Mouse (Mus musculus) embryonic fibroblast, embryonic 13.5 days (primary cell): ENCODE data around the gene 1700019D03Rik.

Experiments used
- CTCF ChIP-seq: IDR thresholded peaks from 2 replicates; pipeline ENCODE4 v1.5.1; 2011; ENCODE audit warnings: mild to moderate bottlenecking, control low read depth, low read length, moderate library complexity, borderline replicate concordance; ENCODE audit not compliant: insufficient read depth
- POLR2A ChIP-seq: IDR thresholded peaks from 2 replicates; pipeline ENCODE4 v1.6.1; 2011; ENCODE audit warnings: low read depth, mild to moderate bottlenecking, control low read depth, low read length, moderate library complexity

DNA sequence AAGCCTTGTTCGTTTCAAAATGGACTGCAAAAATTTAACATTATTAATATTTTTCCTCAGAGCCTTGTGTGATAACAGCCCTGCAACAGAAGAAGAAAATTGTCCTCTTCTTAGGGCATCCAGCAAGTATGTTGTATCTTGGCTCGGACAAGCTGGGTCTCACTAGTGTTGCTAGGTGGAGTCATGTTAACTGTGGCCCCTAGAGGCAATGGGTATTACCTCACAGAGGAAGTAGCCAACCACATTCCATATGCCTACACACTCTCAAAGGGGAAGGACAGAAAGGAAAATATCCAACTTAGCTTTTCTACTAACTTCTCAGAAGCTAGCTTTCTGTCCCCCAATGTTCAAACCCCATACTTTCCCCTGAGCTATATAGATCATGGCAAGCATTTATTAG, 56.9 kb downstream of the 1700019D03Rik start:
- TF ChIP-seq CTCF (no peak), POLR2A (no peak)
